Mouse (Mus musculus): ENCODE results near the gene Cfc1.

The Cfc1 gene

GRCm38 (mm10) chr1:34553690-34554089 is 18.2 kb downstream of the Cfc1 start:
- DNase-seq (ENCODE audit: low spot score) = no peak

- no peak for DNase-seq (ENCODE audit: low spot score)
These were observed 18.8 kb downstream of the Cfc1 start for GRCm38 (mm10) chr1:34554275-34554674.

- DNase-seq (ENCODE audit: low spot score) = no peak
These were observed 25.4 kb downstream of the Cfc1 start, which contains the start of gene Prss40 for GRCm38 (mm10) chr1:34560843-34561242. Gene Prss40, minus strand, starts transcription at chr1:34560943.

GRCm38 (mm10) chr1:34564383-34565045 is 29.1 kb downstream of the Cfc1 start:
- no peak for DNase-seq (ENCODE audit: low spot score)

GRCm38 (mm10) chr1:34568120-34568519 is 32.7 kb downstream of the Cfc1 start:
- DNase-seq (ENCODE audit: low spot score) = no peak

- DNase-seq (ENCODE audit: low spot score) = no peak
These were observed 34.4 kb downstream of the Cfc1 start for GRCm38 (mm10) chr1:34569876-34570275.

GRCm38 (mm10) chr1:34571431-34571830 is 36.0 kb downstream of the Cfc1 start:
- DNase-seq (ENCODE audit: low spot score) = no peak

- DNase-seq (ENCODE audit: low spot score) = no peak
These were observed 37.8 kb downstream of the Cfc1 start for GRCm38 (mm10) chr1:34573221-34573620.

GRCm38 (mm10) chr1:34578851-34579781 is 43.7 kb downstream of the Cfc1 start, which contains the start of gene Amer3:
Gene Amer3, plus strand, starts transcription at chr1:34579657.
- peak; percentile 35 for DNase-seq (ENCODE audit: low spot score)

- no peak for DNase-seq (ENCODE audit: low spot score)
These were observed 44.4 kb downstream of the Cfc1 start for GRCm38 (mm10) chr1:34579782-34580356.

GRCm38 (mm10) chr1:34582218-34582617 is 46.8 kb downstream of the Cfc1 start:
- DNase-seq (ENCODE audit: low spot score) = no peak

- DNase-seq (ENCODE audit: low spot score) = no peak
These were observed 48.4 kb downstream of the Cfc1 start for GRCm38 (mm10) chr1:34583821-34584263.

- DNase-seq (ENCODE audit: low spot score) = no peak
These were observed 49.3 kb downstream of the Cfc1 start for GRCm38 (mm10) chr1:34584736-34585135.

- DNase-seq (ENCODE audit: low spot score) = no peak
These were observed 52.0 kb downstream of the Cfc1 start for GRCm38 (mm10) chr1:34587298-34588096.
